Mouse (Mus musculus) liver, embryonic 11.5 days (tissue): Measurements from ENCODE around the gene Unc79. TPM values are rescaled to one million over a fixed set of nuclear protein-coding genes. Genes with fewer than 3 reads are reported as not detected.

ENCODE experiments used
- ATAC-seq: fragments of 200-750 bp; cut with Nextera tagmentation; replicated peaks from 2 replicates; pipeline ENCODE4 v1.8.0; 2017; ENCODE audit warnings: moderate number of reproducible peaks, mild to moderate bottlenecking, moderate TSS enrichment, moderate library complexity; ENCODE audit not compliant: low FRiP score
- DNase-seq: peaks from one replicate; pipeline ENCODE4 v3.0.0-alpha.2; 2017; ENCODE audit warnings: low spot score
- H3K27ac ChIP-seq: fragments of 300-500 bp; sonication (generic); 2 replicates; pipeline ENCODE4 v1.5.1; 2014; ENCODE audit warnings: mild to moderate bottlenecking, low read depth, low read length, control low read depth
- H3K27me3 ChIP-seq: fragments of 300-500 bp; sonication (generic); replicated peaks from 2 replicates; pipeline ENCODE4 v1.6.1; 2014; ENCODE audit warnings: low read length, mixed read lengths; ENCODE audit not compliant: control insufficient read depth, insufficient read depth
- H3K36me3 ChIP-seq: fragments of 300-500 bp; sonication (generic); 2 replicates; pipeline ENCODE4 v1.6.1; 2014; ENCODE audit warnings: mild to moderate bottlenecking, low read length, moderate library complexity, mixed read lengths; ENCODE audit not compliant: control insufficient read depth, insufficient read depth
- H3K4me1 ChIP-seq: fragments of 300-500 bp; sonication (generic); replicated peaks from 2 replicates; pipeline ENCODE4 v1.6.1; 2014; ENCODE audit warnings: low read length, mixed read lengths; ENCODE audit not compliant: control insufficient read depth, insufficient read depth
- H3K4me2 ChIP-seq: fragments of 300-500 bp; sonication (generic); 2 replicates; pipeline ENCODE4 v1.6.1; 2014; ENCODE audit warnings: mild to moderate bottlenecking, control low read depth, moderate library complexity
- H3K4me3 ChIP-seq: fragments of 300-500 bp; sonication (generic); 2 replicates; pipeline ENCODE4 v1.5.1; 2014; ENCODE audit warnings: low read depth, low read length, control low read depth
- H3K9ac ChIP-seq: fragments of 300-500 bp; sonication (generic); 2 replicates; pipeline ENCODE4 v1.6.1; 2014; ENCODE audit warnings: low read depth, low read length, control low read depth
- H3K9me3 ChIP-seq: fragments of 300-500 bp; sonication (generic); 2 replicates; pipeline ENCODE4 v1.6.1; 2016; ENCODE audit warnings: low read length, inconsistent platforms, mixed read lengths; ENCODE audit not compliant: control insufficient read depth
- WGBS: fragments of 180-500 bp; shearing (Covaris S2); extraction: QIAGEN DNeasy Blood & Tissue Kit; methylation state at CpG from one replicate; pipeline ENCODE4 v1.1.7; 2014; 5-methylcytosine and 5-hydroxymethylcytosine counted together
- polyA plus RNA-seq: library from polyadenylated mRNA; unstranded; fragments of >200 nt; fragmentation: Nextera tagmentation; extraction: Ambion mirVana; gene quantifications from 2 replicates; pipeline ENCODE4 v1.2.1, GENCODE M21; 2014

Unc79 gene
- polyA plus RNA-seq, 1 experiment from 2014 or later = 0.04 TPM

GRCm38 (mm10) chr12:103211078-103211477, 262.4 kb downstream of the Unc79 start:
- WGBS = 64% methylated on average over 5 of the region's 5 CpGs
- no peak overlapping the region for H3K9ac ChIP-seq
- H3K9me3 ChIP-seq = no peaks in the 10 kb centered on the region
- no peaks in the 10 kb centered on the region for H3K4me1 ChIP-seq
- no peak overlapping the region for H3K4me2 ChIP-seq
- no peaks in the 10 kb centered on the region for H3K36me3 ChIP-seq
- no peak overlapping the region for H3K4me3 ChIP-seq
- H3K27ac ChIP-seq = no peak overlapping the region
- ATAC-seq = no peak
- no peaks in the 10 kb centered on the region for H3K27me3 ChIP-seq
- DNase-seq = no peak

GRCm38 (mm10) chr12:103213591-103213990, 264.9 kb downstream of the Unc79 start:
- H3K4me2 ChIP-seq = no peak overlapping the region
- no peak for DNase-seq
- WGBS = 80% methylated on average over 2 of the region's 2 CpGs
- no peaks in the 10 kb centered on the region for H3K27me3 ChIP-seq
- H3K36me3 ChIP-seq = no peaks in the 10 kb centered on the region
- no peak for ATAC-seq
- no peaks in the 10 kb centered on the region for H3K9me3 ChIP-seq
- H3K4me3 ChIP-seq = no peak overlapping the region
- H3K4me1 ChIP-seq = no peaks in the 10 kb centered on the region
- no peak overlapping the region for H3K9ac ChIP-seq
- no peak overlapping the region for H3K27ac ChIP-seq

- no peak overlapping the region for H3K27ac ChIP-seq
- H3K27me3 ChIP-seq = no peaks in the 10 kb centered on the region
- no peak for ATAC-seq
- no peak overlapping the region for H3K9ac ChIP-seq
- no peak overlapping the region for H3K4me3 ChIP-seq
- DNase-seq = no peak
- H3K4me2 ChIP-seq = no peak overlapping the region
- H3K9me3 ChIP-seq = no peaks in the 10 kb centered on the region
- H3K36me3 ChIP-seq = no peaks in the 10 kb centered on the region
- H3K4me1 ChIP-seq = no peaks in the 10 kb centered on the region
- WGBS = 60% methylated on average over 10 of the region's 10 CpGs
These were observed 265.6 kb downstream of the Unc79 start for GRCm38 (mm10) chr12:103214270-103214669.

DNA sequence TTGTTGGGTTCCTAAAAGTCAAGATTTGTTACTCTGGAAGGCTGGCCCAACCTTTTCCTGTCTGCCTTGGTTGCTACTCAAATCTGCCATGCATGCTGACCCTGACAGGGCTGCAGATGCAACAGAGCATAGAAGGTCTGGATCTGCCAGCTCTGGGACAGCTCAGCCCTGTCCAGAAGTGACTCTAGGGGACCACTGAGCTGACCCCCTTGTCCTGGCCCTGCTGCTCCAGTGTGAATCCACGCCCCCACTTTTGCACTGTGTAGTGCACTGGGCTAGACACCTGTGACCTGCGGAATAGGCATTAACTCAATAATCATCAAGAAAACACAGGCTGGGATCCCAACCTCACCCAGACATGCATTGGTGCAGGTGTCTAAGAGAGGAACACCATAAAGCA, 266.1 kb downstream of the Unc79 start:
- Histone ChIP-seq H3K9ac (no peak overlapping the region), H3K27ac (no peak overlapping the region), H3K27me3 (no peaks in the 10 kb centered on the region), H3K4me1 (no peaks in the 10 kb centered on the region), H3K4me2 (no peak overlapping the region), H3K36me3 (no peaks in the 10 kb centered on the region), H3K9me3 (no peaks in the 10 kb centered on the region), H3K4me3 (no peak overlapping the region)
- WGBS = 89% methylated on average over 2 of the region's 2 CpGs
- DNase-seq (no peak), ATAC-seq (no peak)

- Histone ChIP-seq H3K9ac (no peak overlapping the region), H3K4me3 (no peak overlapping the region), H3K4me2 (no peak overlapping the region), H3K9me3 (no peaks in the 10 kb centered on the region), H3K36me3 (no peaks in the 10 kb centered on the region), H3K27me3 (no peaks in the 10 kb centered on the region), H3K27ac (no peak overlapping the region), H3K4me1 (no peaks in the 10 kb centered on the region)
- ATAC-seq (no peak), DNase-seq (no peak)
- WGBS = 54% methylated on average over 6 of the region's 6 CpGs
These were observed 267.4 kb downstream of the Unc79 start for GRCm38 (mm10) chr12:103215877-103216610.

GRCm38 (mm10) chr12:103223671-103224070, 275.0 kb downstream of the Unc79 start:
- Histone ChIP-seq H3K27me3 (no peaks in the 10 kb centered on the region), H3K9me3 (no peaks in the 10 kb centered on the region), H3K27ac (no peak overlapping the region), H3K4me3 (no peak overlapping the region), H3K9ac (no peak overlapping the region), H3K4me2 (no peak overlapping the region), H3K4me1 (no peaks in the 10 kb centered on the region), H3K36me3 (no peaks in the 10 kb centered on the region)
- DNase-seq (no peak), ATAC-seq (no peak)
- WGBS = 90% methylated on average over 9 of the region's 9 CpGs

DNA sequence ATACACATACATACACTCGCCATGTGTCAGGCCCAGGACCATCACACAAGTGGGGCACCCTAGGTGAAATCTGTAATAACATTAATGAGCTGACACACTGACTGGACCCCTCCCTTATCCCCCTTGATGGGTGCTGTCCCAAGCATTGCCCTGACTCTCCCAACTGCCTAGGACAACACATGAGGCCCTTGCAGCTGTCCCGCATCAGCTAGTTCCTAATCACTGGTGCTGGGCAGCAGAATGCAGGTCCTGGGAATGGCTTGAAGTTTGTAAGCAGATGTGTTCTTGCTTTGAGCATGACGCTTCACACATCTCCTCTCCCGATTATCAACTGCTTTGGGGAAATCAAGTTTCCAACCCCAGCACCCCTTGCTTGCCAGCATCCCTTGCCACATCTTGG, 277.5 kb downstream of the Unc79 start:
- Histone ChIP-seq H3K36me3 (no peaks in the 10 kb centered on the region), H3K4me3 (no peak overlapping the region), H3K27ac (no peak overlapping the region), H3K4me1 (no peaks in the 10 kb centered on the region), H3K9ac (no peak overlapping the region), H3K9me3 (no peaks in the 10 kb centered on the region), H3K27me3 (no peaks in the 10 kb centered on the region), H3K4me2 (no peak overlapping the region)
- DNase-seq (no peak), ATAC-seq (no peak)
- WGBS = 81% methylated on average over 4 of the region's 4 CpGs

DNA sequence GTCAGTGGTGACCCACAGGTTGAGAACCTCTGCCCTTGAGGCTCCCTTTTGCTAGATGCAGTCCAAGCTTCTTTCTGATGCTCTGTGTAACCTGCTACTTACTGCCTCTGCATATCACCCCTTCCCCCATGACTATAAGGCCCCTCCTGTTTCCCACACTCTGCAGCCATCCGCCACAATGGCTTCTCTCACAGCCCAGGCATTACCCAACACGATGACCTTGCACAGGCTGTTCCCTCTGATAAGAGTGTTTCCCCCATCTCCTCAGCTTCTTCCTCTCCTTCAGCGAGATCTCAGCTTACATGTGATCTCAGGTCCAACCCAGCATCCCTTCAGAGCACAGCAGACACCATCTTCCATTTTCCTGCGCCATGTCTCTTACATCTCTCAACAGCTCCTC, 280.4 kb downstream of the Unc79 start:
- ATAC-seq = no peak

More for the DNA sequence above, 280.4 kb downstream of the Unc79 start:
- H3K27me3 ChIP-seq = no peaks in the 10 kb centered on the region
- H3K9ac ChIP-seq = no peak overlapping the region
- H3K4me3 ChIP-seq = no peak overlapping the region
- no peak for DNase-seq
- no peaks in the 10 kb centered on the region for H3K36me3 ChIP-seq
- WGBS = 35% methylated on average over 4 of the region's 4 CpGs
- no peak overlapping the region for H3K27ac ChIP-seq
- H3K9me3 ChIP-seq = no peaks in the 10 kb centered on the region
- no peak overlapping the region for H3K4me2 ChIP-seq
- no peaks in the 10 kb centered on the region for H3K4me1 ChIP-seq
